Mouse (Mus musculus): ENCODE measurements around the gene Steap1. TPM values are rescaled to one million over a fixed set of nuclear protein-coding genes. Genes with fewer than 3 reads are reported as not detected.

Steap1 gene
- total RNA-seq, 2 experiments from 2014 or later: 0.31 to 0.43 TPM

DNA sequence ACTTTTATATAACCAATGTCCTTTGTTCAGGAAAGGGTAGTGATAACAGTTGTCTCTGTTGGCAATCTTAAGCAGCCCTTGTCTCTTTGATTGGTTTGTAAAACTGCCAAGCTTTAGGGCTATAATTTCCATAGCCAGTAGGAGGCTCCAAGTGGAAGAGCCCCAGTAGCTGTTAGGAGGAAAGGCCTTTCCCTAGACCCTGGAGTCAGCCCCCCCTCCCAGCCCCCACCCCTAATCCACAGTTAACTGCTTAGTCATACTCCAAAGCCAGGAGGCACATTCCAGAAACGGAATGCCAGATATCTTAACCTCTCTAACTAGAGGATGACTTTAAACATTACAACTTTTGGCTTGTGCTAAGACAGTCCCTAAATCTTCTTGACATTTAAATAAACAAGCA, 62.2 kb downstream of the Steap1 start:
- no peak for DNase-seq

Other genes starting within 250 kb of the Steap1 start
- gene Cldn12, start 234.4 kb downstream of the Steap1 start, total RNA-seq (2021): 10 to 100 TPM; 15.1 to 16.6 TPM
- gene Gtpbp10, start 189.8 kb downstream of the Steap1 start, total RNA-seq (2021): 10 to 100 TPM; 15.1 to 16.0 TPM
- not detected for gene Gm8773, start 175.5 kb downstream of the Steap1 start, total RNA-seq (2021)
- 1 to 10 TPM; 3.3 to 3.9 TPM for gene Cfap69, start 85.1 kb downstream of the Steap1 start, total RNA-seq (2021)
- 1 to 10 TPM; 1.7 to 1.9 TPM for gene Steap2, start 54.7 kb downstream of the Steap1 start, total RNA-seq (2021)

Measured in heart, postnatal 4 days (tissue).